Mouse (Mus musculus) cortical plate, adult 2 months (tissue): ENCODE measurements at regions not wholly inside any gene's neighbourhood (a gene's known extent, or its start where the extent isn't known, plus 50 kb on each side); places are given as distances from the start of the nearest gene placed in this dataset.
A peak's percentile ranks its signal among the peaks of the same experiment; 100 is the strongest.
"Not testable (repeated sequence)": the region's sequence is repeated elsewhere in the genome, so short reads cannot be mapped to it uniquely, and the experiment has no call there.

Source experiments
- H3K27ac ChIP-seq: fragments of 200-500 bp; 2 replicates; pipeline ENCODE4 v1.5.1; 2012; ENCODE audit warnings: low read length, control low read depth, inconsistent platforms; ENCODE audit not compliant: insufficient read depth
- H3K4me1 ChIP-seq: fragments of 200-500 bp; 2 replicates; pipeline ENCODE4 v1.6.1; 2011; ENCODE audit warnings: low read length; ENCODE audit not compliant: control insufficient read depth, insufficient read depth
- H3K4me3 ChIP-seq: fragments of 200-500 bp; 2 replicates; pipeline ENCODE4 v1.5.1; 2011; ENCODE audit warnings: mild to moderate bottlenecking, low read length, control low read depth; ENCODE audit not compliant: insufficient read depth
- CTCF ChIP-seq: fragments of 200-500 bp; IDR thresholded peaks from 2 replicates; pipeline ENCODE4 v1.5.1; 2011; ENCODE audit warnings: mild to moderate bottlenecking, control low read depth, low read length; ENCODE audit not compliant: insufficient read depth; ENCODE audit errors: extremely low read depth
- POLR2A ChIP-seq: fragments of 200-500 bp; IDR thresholded peaks from 2 replicates; pipeline ENCODE4 v1.6.1; 2011; ENCODE audit warnings: mild to moderate bottlenecking, low read length, control low read depth; ENCODE audit not compliant: insufficient read depth; ENCODE audit errors: extremely low read depth

- not testable (repeated sequence) for H3K4me1 ChIP-seq, H3K4me3 ChIP-seq, H3K27ac ChIP-seq
These were observed 65.4 kb upstream of the B3galnt2 start for GRCm38 (mm10) chr13:13888847-13889246.

- H3K27ac ChIP-seq = no peak overlapping the region
- H3K4me1 ChIP-seq = no peaks in the 10 kb centered on the region
- TF ChIP-seq POLR2A (no peak), CTCF (peak; percentile 91)
- H3K4me3 ChIP-seq = peak overlapping the region; percentile 46
These were observed 64.8 kb upstream of the B3galnt2 start for GRCm38 (mm10) chr13:13889297-13890120.

- not testable (repeated sequence) for H3K4me3 ChIP-seq, H3K27ac ChIP-seq, H3K4me1 ChIP-seq
These were observed 52.1 kb upstream of the B3galnt2 start for GRCm38 (mm10) chr13:13902186-13902585.
